Mouse (Mus musculus) cortical plate, adult 2 months (tissue): ENCODE data around the gene Krt14. TPM values are rescaled to one million over a fixed set of nuclear protein-coding genes. Genes with fewer than 3 reads are reported as not detected.

Experiments used
- H3K27ac ChIP-seq: fragments of 200-500 bp; 2 replicates; pipeline ENCODE4 v1.5.1; 2012; ENCODE audit warnings: low read length, control low read depth, inconsistent platforms; ENCODE audit not compliant: insufficient read depth
- H3K4me1 ChIP-seq: fragments of 200-500 bp; 2 replicates; pipeline ENCODE4 v1.6.1; 2011; ENCODE audit warnings: low read length; ENCODE audit not compliant: control insufficient read depth, insufficient read depth
- H3K4me3 ChIP-seq: fragments of 200-500 bp; 2 replicates; pipeline ENCODE4 v1.5.1; 2011; ENCODE audit warnings: mild to moderate bottlenecking, low read length, control low read depth; ENCODE audit not compliant: insufficient read depth
- CTCF ChIP-seq: fragments of 200-500 bp; IDR thresholded peaks from 2 replicates; pipeline ENCODE4 v1.5.1; 2011; ENCODE audit warnings: mild to moderate bottlenecking, control low read depth, low read length; ENCODE audit not compliant: insufficient read depth; ENCODE audit errors: extremely low read depth
- POLR2A ChIP-seq: fragments of 200-500 bp; IDR thresholded peaks from 2 replicates; pipeline ENCODE4 v1.6.1; 2011; ENCODE audit warnings: mild to moderate bottlenecking, low read length, control low read depth; ENCODE audit not compliant: insufficient read depth; ENCODE audit errors: extremely low read depth
- polyA plus RNA-seq: library from polyadenylated mRNA; depleted of rRNA; stranded (reverse); fragments of >200 nt; gene quantifications from 2 replicates; pipeline ENCODE4 v1.2.3, GENCODE M21; 2012

Gene Krt14
- polyA plus RNA-seq, 1 experiment, result not detected

GRCm38 (mm10) chr11:100202906-100203305 lies 4.4 kb downstream of the Krt14 start:
- TF ChIP-seq POLR2A (no peak), CTCF (no peak)
- H3K27ac ChIP-seq, result no peak overlapping the region
- no peak overlapping the region for H3K4me3 ChIP-seq
- no peaks in the 10 kb centered on the region for H3K4me1 ChIP-seq

GRCm38 (mm10) chr11:100200104-100200820 lies 7.1 kb downstream of the Krt14 start:
- TF ChIP-seq CTCF, result peak; percentile 54; the same call in 1 of the 2 replicates
- no peak for TF ChIP-seq POLR2A
- no peaks in the 10 kb centered on the region for H3K4me1 ChIP-seq
- H3K4me3 ChIP-seq, result no peak overlapping the region
- H3K27ac ChIP-seq, result no peak overlapping the region

- H3K27ac ChIP-seq, result no peak overlapping the region
- no peak overlapping the region for H3K4me3 ChIP-seq
- no peak for TF ChIP-seq CTCF
- TF ChIP-seq POLR2A, result no peak
These were observed 8.7 kb downstream of the Krt14 start for GRCm38 (mm10) chr11:100198666-100199065.

GRCm38 (mm10) chr11:100192992-100193391 lies 14.4 kb downstream of the Krt14 start, which contains the start of gene Krt9:
Krt9 (minus strand) TSS chr11:100193246.
- H3K4me3 ChIP-seq, result no peak within 1 kb of the TSS

More at GRCm38 (mm10) chr11:100198666-100199065, 8.7 kb downstream of the Krt14 start:
- peaks cover under 1% of the 10 kb centered on the region for H3K4me1 ChIP-seq

GRCm38 (mm10) chr11:100191820-100192219 lies 15.5 kb downstream of the Krt14 start:
- TF ChIP-seq POLR2A (no peak), CTCF (no peak)
- H3K4me1 ChIP-seq, result peaks cover 9% of the 10 kb centered on the region
- H3K27ac ChIP-seq, result no peak overlapping the region
- H3K4me3 ChIP-seq, result no peak overlapping the region

More at GRCm38 (mm10) chr11:100192992-100193391, 14.4 kb downstream of the Krt14 start, which contains the start of gene Krt9:
- TF ChIP-seq POLR2A, result no peak
- TF ChIP-seq CTCF, result no peak
- peaks cover 9% of the 10 kb centered on the region for H3K4me1 ChIP-seq
- peak within 1 kb of the TSS; percentile 45 for H3K27ac ChIP-seq

GRCm38 (mm10) chr11:100186736-100187135 lies 20.6 kb downstream of the Krt14 start:
- H3K4me3 ChIP-seq, result no peak overlapping the region
- 0 out of 2 replicates have a peak, but pooled peaks cover 4% of the 10 kb centered on the region for H3K4me1 ChIP-seq
- no peak overlapping the region for H3K27ac ChIP-seq
- no peak for TF ChIP-seq POLR2A
- TF ChIP-seq CTCF, result no peak

GRCm38 (mm10) chr11:100181725-100182124 lies 25.6 kb downstream of the Krt14 start:
- TF ChIP-seq POLR2A (no peak), CTCF (no peak)
- H3K27ac ChIP-seq, result no peak overlapping the region
- H3K4me3 ChIP-seq, result no peak overlapping the region
- H3K4me1 ChIP-seq, result peaks cover 5% of the 10 kb centered on the region; the same call in 1 of the 2 replicates

- peaks cover 5% of the 10 kb centered on the region; the same call in 1 of the 2 replicates for H3K4me1 ChIP-seq
- TF ChIP-seq CTCF (no peak), POLR2A (no peak)
- no peak overlapping the region for H3K27ac ChIP-seq
- H3K4me3 ChIP-seq, result no peak overlapping the region
These were observed 28.1 kb downstream of the Krt14 start for GRCm38 (mm10) chr11:100179260-100179659.

- TF ChIP-seq CTCF (no peak), POLR2A (no peak)
These were observed 29.0 kb downstream of the Krt14 start for GRCm38 (mm10) chr11:100178307-100178706.

GRCm38 (mm10) chr11:100176791-100177190 lies 30.6 kb downstream of the Krt14 start:
- TF ChIP-seq CTCF (no peak), POLR2A (no peak)
- Histone ChIP-seq H3K4me1 (peaks cover 5% of the 10 kb centered on the region; the same call in 1 of the 2 replicates), H3K27ac (no peak overlapping the region), H3K4me3 (no peak overlapping the region)

More at GRCm38 (mm10) chr11:100178307-100178706, 29.0 kb downstream of the Krt14 start:
- Histone ChIP-seq H3K4me1 (peaks cover 5% of the 10 kb centered on the region; the same call in 1 of the 2 replicates), H3K4me3 (no peak overlapping the region), H3K27ac (no peak overlapping the region)
